Mouse (Mus musculus): Measurements from ENCODE around the gene Tcf21. TPM values are rescaled to one million over a fixed set of nuclear protein-coding genes. Genes with fewer than 3 reads are reported as not detected.

Gene Tcf21
- polyA plus RNA-seq, 1 experiment, result not detected

- no peaks in the 10 kb centered on the region for H3K4me1 ChIP-seq (ENCODE audit: control insufficient read depth, insufficient read depth, insufficient read length, low read length)
- no peak overlapping the region for H3K27ac ChIP-seq (replicated peaks; ENCODE audit: low read depth, low read length)
- no peak overlapping the region for H3K4me3 ChIP-seq (ENCODE audit: insufficient read depth, low read depth, low read length)
Measured at GRCm38 (mm10) chr10:22820841-22821240, 867 bp upstream of the Tcf21 start.

GRCm38 (mm10) chr10:22819239-22819870 is 619 bp downstream of the Tcf21 start:
- H3K4me1 ChIP-seq (ENCODE audit: control insufficient read depth, insufficient read depth, insufficient read length, low read length), result no peaks in the 10 kb centered on the region
- no peak overlapping the region for H3K4me3 ChIP-seq (ENCODE audit: insufficient read depth, low read depth, low read length)
- H3K27ac ChIP-seq (replicated peaks; ENCODE audit: low read depth, low read length), result no peak overlapping the region

GRCm38 (mm10) chr10:22818600-22819238 is 1.3 kb downstream of the Tcf21 start:
- H3K4me3 ChIP-seq (ENCODE audit: insufficient read depth, low read depth, low read length), result no peak overlapping the region
- H3K4me1 ChIP-seq (ENCODE audit: control insufficient read depth, insufficient read depth, insufficient read length, low read length), result no peaks in the 10 kb centered on the region
- no peak overlapping the region for H3K27ac ChIP-seq (replicated peaks; ENCODE audit: low read depth, low read length)

GRCm38 (mm10) chr10:22817976-22818375 is 2.0 kb downstream of the Tcf21 start:
- H3K27ac ChIP-seq (replicated peaks; ENCODE audit: low read depth, low read length), result no peak overlapping the region
- H3K4me3 ChIP-seq (ENCODE audit: insufficient read depth, low read depth, low read length), result no peak overlapping the region
- no peaks in the 10 kb centered on the region for H3K4me1 ChIP-seq (ENCODE audit: control insufficient read depth, insufficient read depth, insufficient read length, low read length)

- Histone ChIP-seq H3K4me3 (ENCODE audit: insufficient read depth, low read depth, low read length) (no peak overlapping the region), H3K27ac (replicated peaks; ENCODE audit: low read depth, low read length) (no peak overlapping the region), H3K4me1 (ENCODE audit: control insufficient read depth, insufficient read depth, insufficient read length, low read length) (no peaks in the 10 kb centered on the region)
Measured at GRCm38 (mm10) chr10:22817561-22817960, 2.4 kb downstream of the Tcf21 start.

- Histone ChIP-seq H3K4me3 (ENCODE audit: insufficient read depth, low read depth, low read length) (no peak overlapping the region), H3K4me1 (ENCODE audit: control insufficient read depth, insufficient read depth, insufficient read length, low read length) (no peaks in the 10 kb centered on the region), H3K27ac (replicated peaks; ENCODE audit: low read depth, low read length) (no peak overlapping the region)
Measured at GRCm38 (mm10) chr10:22816237-22816762, 3.7 kb downstream of the Tcf21 start.

- no peak overlapping the region for H3K4me3 ChIP-seq (ENCODE audit: insufficient read depth, low read depth, low read length)
- no peak overlapping the region for H3K27ac ChIP-seq (replicated peaks; ENCODE audit: low read depth, low read length)
- no peaks in the 10 kb centered on the region for H3K4me1 ChIP-seq (ENCODE audit: control insufficient read depth, insufficient read depth, insufficient read length, low read length)
Measured at GRCm38 (mm10) chr10:22815461-22816236, 4.3 kb downstream of the Tcf21 start.

GRCm38 (mm10) chr10:22814771-22815170 is 5.2 kb downstream of the Tcf21 start:
- H3K4me1 ChIP-seq (ENCODE audit: control insufficient read depth, insufficient read depth, insufficient read length, low read length), result no peaks in the 10 kb centered on the region
- H3K27ac ChIP-seq (replicated peaks; ENCODE audit: low read depth, low read length), result no peak overlapping the region
- no peak overlapping the region for H3K4me3 ChIP-seq (ENCODE audit: insufficient read depth, low read depth, low read length)

GRCm38 (mm10) chr10:22814294-22814693 is 5.7 kb downstream of the Tcf21 start:
- Histone ChIP-seq H3K27ac (replicated peaks; ENCODE audit: low read depth, low read length) (no peak overlapping the region), H3K4me1 (ENCODE audit: control insufficient read depth, insufficient read depth, insufficient read length, low read length) (no peaks in the 10 kb centered on the region), H3K4me3 (ENCODE audit: insufficient read depth, low read depth, low read length) (no peak overlapping the region)

- H3K4me3 ChIP-seq (ENCODE audit: insufficient read depth, low read depth, low read length), result no peak overlapping the region
- no peaks in the 10 kb centered on the region for H3K4me1 ChIP-seq (ENCODE audit: control insufficient read depth, insufficient read depth, insufficient read length, low read length)
- H3K27ac ChIP-seq (replicated peaks; ENCODE audit: low read depth, low read length), result no peak overlapping the region
Measured at GRCm38 (mm10) chr10:22813317-22813960, 6.5 kb downstream of the Tcf21 start.

GRCm38 (mm10) chr10:22811921-22812320 is 8.1 kb downstream of the Tcf21 start:
- H3K4me3 ChIP-seq (ENCODE audit: insufficient read depth, low read depth, low read length), result no peak overlapping the region
- no peak overlapping the region for H3K27ac ChIP-seq (replicated peaks; ENCODE audit: low read depth, low read length)
- H3K4me1 ChIP-seq (ENCODE audit: control insufficient read depth, insufficient read depth, insufficient read length, low read length), result no peaks in the 10 kb centered on the region

- Histone ChIP-seq H3K27ac (replicated peaks; ENCODE audit: low read depth, low read length) (no peak overlapping the region), H3K4me3 (ENCODE audit: insufficient read depth, low read depth, low read length) (no peak overlapping the region), H3K4me1 (ENCODE audit: control insufficient read depth, insufficient read depth, insufficient read length, low read length) (no peaks in the 10 kb centered on the region)
Measured at GRCm38 (mm10) chr10:22782684-22783083, 37.3 kb downstream of the Tcf21 start.

- no peak overlapping the region for H3K27ac ChIP-seq (replicated peaks; ENCODE audit: low read depth, low read length)
- H3K4me3 ChIP-seq (ENCODE audit: insufficient read depth, low read depth, low read length), result no peak overlapping the region
- H3K4me1 ChIP-seq (ENCODE audit: control insufficient read depth, insufficient read depth, insufficient read length, low read length), result no peaks in the 10 kb centered on the region
Measured at GRCm38 (mm10) chr10:22781466-22781865, 38.5 kb downstream of the Tcf21 start.

- Histone ChIP-seq H3K4me1 (ENCODE audit: control insufficient read depth, insufficient read depth, insufficient read length, low read length) (no peaks in the 10 kb centered on the region), H3K4me3 (ENCODE audit: insufficient read depth, low read depth, low read length) (no peak overlapping the region), H3K27ac (replicated peaks; ENCODE audit: low read depth, low read length) (no peak overlapping the region)
Measured at GRCm38 (mm10) chr10:22777939-22778338, 42.0 kb downstream of the Tcf21 start.
